Mouse (Mus musculus) colon, adult 2 months (tissue): ENCODE results near the gene Klhdc8a. TPM values are rescaled to one million over a fixed set of nuclear protein-coding genes. Genes with fewer than 3 reads are reported as not detected.

Experiments used
- polyA plus RNA-seq: library from polyadenylated mRNA; depleted of rRNA; stranded (reverse); fragments of >200 nt; gene quantifications from 2 replicates; pipeline ENCODE4 v1.2.3, GENCODE M21; 2012; rRNA removed

Klhdc8a gene
- 4.5 and 5.1 TPM in 2 replicates for polyA plus RNA-seq

GRCm38 (mm10) chr1:132298425-132298800 lies at the start of gene Klhdc8a:
Gene Klhdc8a, plus strand, starts transcription at chr1:132298626.

DNA sequence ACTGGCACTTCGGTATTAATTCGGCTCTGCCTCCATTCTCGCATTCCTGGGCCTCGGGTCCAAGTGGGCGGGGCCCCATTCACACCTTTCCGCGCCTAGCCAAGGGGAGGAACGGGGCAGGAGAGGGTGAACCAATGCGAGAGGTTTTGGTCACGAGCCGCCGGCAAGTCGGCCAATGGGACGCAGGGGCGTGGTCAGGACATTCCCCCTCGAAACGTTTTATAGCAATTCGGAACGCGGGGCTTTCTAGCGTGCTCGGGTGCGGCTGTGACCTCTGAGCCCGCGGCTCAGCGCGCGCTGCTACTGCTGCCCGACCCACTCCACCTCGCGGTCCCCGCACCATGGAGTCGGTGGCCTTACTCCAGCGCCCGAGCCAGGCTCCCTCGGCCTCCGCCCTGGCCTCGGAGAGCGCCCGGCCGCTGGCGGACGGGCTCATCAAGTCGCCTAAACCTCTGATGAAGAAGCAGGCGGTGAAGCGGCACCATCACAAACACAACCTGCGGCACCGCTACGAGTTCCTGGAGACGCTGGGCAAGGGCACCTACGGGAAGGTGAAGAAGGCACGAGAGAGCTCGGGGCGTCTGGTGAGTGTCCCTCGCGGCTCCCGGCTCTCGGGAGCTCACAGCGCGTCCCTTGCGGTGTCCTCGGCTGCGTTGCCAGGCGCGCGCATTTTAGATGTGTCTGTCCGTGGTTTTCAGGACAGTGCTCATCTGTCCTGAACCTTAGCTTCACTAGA lies 17.6 kb downstream of the Klhdc8a start, which contains the start of gene Nuak2:
Gene Nuak2 (plus strand): TSS at position 238 of the 736 bp plus-strand sequence.

Other genes starting within 250 kb of the Klhdc8a start
- 269 and 311 TPM in 2 replicates for gene Mfsd4a, start 230.6 kb upstream of the Klhdc8a start, polyA plus RNA-seq
- gene Cdk18, start 158.9 kb upstream of the Klhdc8a start, polyA plus RNA-seq, result 29.5 and 32.2 TPM in 2 replicates
- 0.12 TPM in 1 of 2 replicates, not detected in the other for gene Lemd1, start 107.2 kb upstream of the Klhdc8a start, polyA plus RNA-seq
- 0.03 TPM in 1 of 2 replicates, not detected in the other for gene AC124108.1, start 107.2 kb upstream of the Klhdc8a start, polyA plus RNA-seq
- gene Gm10188, start 68.9 kb upstream of the Klhdc8a start, polyA plus RNA-seq, result not detected in 2 replicates
- gene Nuak2, start 17.5 kb downstream of the Klhdc8a start, polyA plus RNA-seq, result 34.6 and 40.8 TPM in 2 replicates
- gene Tmcc2, start 92.7 kb downstream of the Klhdc8a start, polyA plus RNA-seq, result 9.6 TPM in 2 replicates
- 5.5 and 5.8 TPM in 2 replicates for gene Dstyk, start 118.9 kb downstream of the Klhdc8a start, polyA plus RNA-seq
- 6.5 and 7.7 TPM in 2 replicates for gene Rbbp5, start 178.7 kb downstream of the Klhdc8a start, polyA plus RNA-seq
- gene Tmem81, start 207.6 kb downstream of the Klhdc8a start, polyA plus RNA-seq, result 1.1 and 1.2 TPM in 2 replicates
- gene Cntn2, start 244.6 kb downstream of the Klhdc8a start, polyA plus RNA-seq, result 0.24 and 0.84 TPM in 2 replicates